ENCODE assay signal across 26 mouse cellular contexts in genomic region chr1:128323026-128323643, GRCm38 (mm10). TPM values are rescaled to one million over a fixed set of nuclear protein-coding genes. Genes with fewer than 3 reads are reported as not detected.
DNase-seq lines count a peak whose midpoint lies in the region; ATAC-seq and TF ChIP-seq lines count a peak whose summit lies in the region.
"Had no signal": no experiment of that assay in that cellular context is flagged by ENCODE, and none has a peak within 500 bp of the region (broad histone marks: within the 10 kb centered on the region; RNA-seq: fewer than 3 reads in every experiment).

No protein-coding gene starts in this region.

- TF ChIP-seq POLR2A in thymus, adult 2 months (IDR thresholded peaks at IDR 0.05; ENCODE audit: control insufficient read depth, extremely low read depth, insufficient read depth, low read length, poor library complexity) = no peak

- ATAC-seq in kidney, embryonic 16.5 days (ENCODE audit: low FRiP score, low TSS enrichment) = 0 out of 2 replicates have a peak, but pooled peaks have one; percentile 46
- peak; percentile 91 for ATAC-seq in intestine, embryonic 15.5 days
- ATAC-seq in liver, embryonic 16.5 days (ENCODE audit: low read depth) = peak; percentile 28; the same call in 1 of the 2 replicates
- peak; percentile 55; the same call in 1 of the 2 replicates for ATAC-seq in neutrophil, adult 5-6 weeks (ENCODE audit: extremely low read depth, insufficient number of reproducible peaks, low FRiP score, poor library complexity, severe bottlenecking)
- ATAC-seq: forebrain, embryonic 13.5 days; midbrain, embryonic 13.5 days had no signal

- intact Hi-C loops in left cerebral cortex, postnatal 10 days (cut with DNase I) = no loop called here

- no peaks in the 10 kb centered on the region for H3K4me1 ChIP-seq in kidney, embryonic 16.5 days (ENCODE audit: insufficient read depth, low read length)
- no peaks in the 10 kb centered on the region for H3K4me1 ChIP-seq in intestine, embryonic 15.5 days (replicated peaks)
- peaks cover 4% of the 10 kb centered on the region; the same call in 1 of the 2 replicates for H3K4me1 ChIP-seq in liver, embryonic 16.5 days (ENCODE audit: control insufficient read depth, low read depth, low read length)
- 0 out of 2 replicates have a peak, but pooled peaks cover 2% of the 10 kb centered on the region for H3K4me1 ChIP-seq in thymus, adult 2 months (replicated peaks; ENCODE audit: control insufficient read depth, insufficient read depth, low read length)
- H3K4me1 ChIP-seq: embryonic facial prominence, embryonic 12.5 days; forebrain, embryonic 13.5 days; hindbrain, embryonic 13.5 days; limb, embryonic 13.5 days; lung, embryonic 15.5 days; midbrain, embryonic 13.5 days; neural tube, embryonic 13.5 days had no signal

- no peak overlapping the region for H3K9ac ChIP-seq in kidney, embryonic 16.5 days (replicated peaks; ENCODE audit: low read length)
- no peak overlapping the region for H3K9ac ChIP-seq in intestine, embryonic 15.5 days
- H3K9ac ChIP-seq in liver, embryonic 16.5 days (ENCODE audit: low read depth, low read length) = no peak overlapping the region
- H3K9ac ChIP-seq: embryonic facial prominence, embryonic 12.5 days; forebrain, embryonic 13.5 days; hindbrain, embryonic 13.5 days; limb, embryonic 13.5 days; lung, embryonic 15.5 days; midbrain, embryonic 13.5 days; neural tube, embryonic 13.5 days had no signal

- H3K36me3 ChIP-seq in kidney, embryonic 16.5 days (ENCODE audit: insufficient read depth, low read length) = peaks cover 14% of the 10 kb centered on the region
- H3K36me3 ChIP-seq in intestine, embryonic 15.5 days = no peaks in the 10 kb centered on the region
- H3K36me3 ChIP-seq in liver, embryonic 16.5 days (ENCODE audit: control insufficient read depth, insufficient read depth) = no peaks in the 10 kb centered on the region
- no peaks in the 10 kb centered on the region for H3K36me3 ChIP-seq in thymus, adult 2 months (ENCODE audit: control insufficient read depth, insufficient read depth, low read length)
- H3K36me3 ChIP-seq: neural tube, embryonic 13.5 days had no signal

- no peaks in the 10 kb centered on the region for H3K27me3 ChIP-seq in kidney, embryonic 16.5 days (ENCODE audit: insufficient read depth, low read length)
- H3K27me3 ChIP-seq in intestine, embryonic 15.5 days (replicated peaks) = no peaks in the 10 kb centered on the region
- no peaks in the 10 kb centered on the region for H3K27me3 ChIP-seq in liver, embryonic 16.5 days (ENCODE audit: control insufficient read depth, insufficient read depth, low read depth, low read length)
- no peaks in the 10 kb centered on the region for H3K27me3 ChIP-seq in thymus, adult 2 months (ENCODE audit: control insufficient read depth, insufficient read depth, low read length)
- H3K27me3 ChIP-seq: CH12.LX; embryonic facial prominence, embryonic 12.5 days; forebrain, embryonic 13.5 days; hindbrain, embryonic 13.5 days; limb, embryonic 13.5 days; lung, embryonic 15.5 days; midbrain, embryonic 13.5 days; neural tube, embryonic 13.5 days had no signal

- no peak for TF ChIP-seq CTCF in thymus, adult 2 months (IDR thresholded peaks at IDR 0.05; ENCODE audit: borderline replicate concordance, control insufficient read depth, extremely low read depth, insufficient read depth, low read length, poor library complexity)

- 83% methylated on average over 8 of the region's 8 CpGs for WGBS in kidney, embryonic 16.5 days
- 76% methylated on average over 8 of the region's 8 CpGs for WGBS in intestine, embryonic 15.5 days
- WGBS in liver, embryonic 16.5 days (ENCODE audit: insufficient replicate concordance) = 48% methylated on average over 8 of the region's 8 CpGs
- 56% methylated on average over 8 of the region's 8 CpGs for WGBS in thymus, adult 2 months

- no peak overlapping the region for H3K4me2 ChIP-seq in kidney, embryonic 16.5 days (replicated peaks; ENCODE audit: low read depth, low read length)
- H3K4me2 ChIP-seq in intestine, embryonic 15.5 days (replicated peaks) = no peak overlapping the region
- no peak overlapping the region for H3K4me2 ChIP-seq in liver, embryonic 16.5 days (ENCODE audit: low read depth, low read length)
- H3K4me2 ChIP-seq: embryonic facial prominence, embryonic 12.5 days; forebrain, embryonic 13.5 days; heart, embryonic 11.5 days; hindbrain, embryonic 13.5 days; limb, embryonic 13.5 days; lung, embryonic 15.5 days; midbrain, embryonic 13.5 days; neural tube, embryonic 13.5 days had no signal

- H3K27ac ChIP-seq in kidney, embryonic 16.5 days (ENCODE audit: low read length) = no peak overlapping the region
- no peak overlapping the region for H3K27ac ChIP-seq in intestine, embryonic 15.5 days
- H3K27ac ChIP-seq in liver, embryonic 16.5 days (ENCODE audit: low read length) = no peak overlapping the region
- H3K27ac ChIP-seq in thymus, adult 2 months (ENCODE audit: control insufficient read depth, insufficient read depth, low read length) = no peak overlapping the region
- H3K27ac ChIP-seq: embryonic facial prominence, embryonic 12.5 days; forebrain, embryonic 13.5 days; hindbrain, embryonic 13.5 days; limb, embryonic 13.5 days; lung, embryonic 15.5 days; midbrain, embryonic 13.5 days; neural tube, embryonic 13.5 days had no signal

- DNase-seq in kidney, adult 9 months = no peak
- no peak for DNase-seq in testis, postnatal 14 days (ENCODE audit: low spot score)
- no peak for DNase-seq in left cerebral cortex, postnatal 10 days (ENCODE audit: extremely low spot score in 1 of 2, low spot score in 2 of 2)
- no peak for DNase-seq in thymus, adult 2 months
- DNase-seq: adrenal gland, postnatal 36 days; cerebellum, adult 2 months; heart, postnatal 10 days; kidney, adult 18-20 months; lung, postnatal 4 days; spleen, adult 18-20 months; thymus, adult 18-20 months had no signal

- H3K4me3 ChIP-seq in kidney, embryonic 16.5 days (ENCODE audit: low read length) = no peak overlapping the region
- H3K4me3 ChIP-seq in intestine, embryonic 15.5 days (replicated peaks) = no peak overlapping the region
- H3K4me3 ChIP-seq in liver, embryonic 16.5 days (ENCODE audit: low read depth, low read length) = no peak overlapping the region
- H3K4me3 ChIP-seq in thymus, adult 2 months (ENCODE audit: control insufficient read depth, insufficient read depth, low read length) = no peak overlapping the region
- H3K4me3 ChIP-seq: embryonic facial prominence, embryonic 12.5 days; erythroblast, embryonic 14.5 days; forebrain, embryonic 13.5 days; hindbrain, embryonic 13.5 days; limb, embryonic 13.5 days; lung, embryonic 15.5 days; midbrain, embryonic 13.5 days; neural tube, embryonic 13.5 days had no signal

- no peaks in the 10 kb centered on the region for H3K9me3 ChIP-seq in kidney, embryonic 16.5 days (ENCODE audit: low read length)
- H3K9me3 ChIP-seq in intestine, embryonic 15.5 days = no peaks in the 10 kb centered on the region
- no peaks in the 10 kb centered on the region for H3K9me3 ChIP-seq in liver, embryonic 16.5 days (replicated peaks; ENCODE audit: control insufficient read depth, low read length)
- H3K9me3 ChIP-seq: embryonic facial prominence, embryonic 12.5 days; forebrain, embryonic 13.5 days; hindbrain, embryonic 13.5 days; limb, embryonic 13.5 days; lung, embryonic 15.5 days; midbrain, embryonic 13.5 days; neural tube, embryonic 13.5 days had no signal

RNA-seq across cellular contexts. Expression of gene Lct, which starts 5.0 kb away (rescaled TPM):
- polyA plus RNA-seq in kidney, embryonic 16.5 days (2015; fragmentation: Nextera tagmentation; extraction: Ambion mirVana) = 0.10 and 0.11 TPM in 2 replicates
- 19.6 and 25.1 TPM in 2 replicates for polyA plus RNA-seq in intestine, embryonic 15.5 days (2015; fragmentation: Nextera tagmentation; extraction: Ambion mirVana)
- polyA plus RNA-seq in liver, embryonic 16.5 days (2015; fragmentation: Nextera tagmentation; extraction: Ambion mirVana) = 0.06 and 0.71 TPM in 2 replicates
- total RNA-seq in neutrophil, adult 5-6 weeks (2017) = 0.12 TPM in 2 replicates
- total RNA-seq in left cerebral cortex, postnatal 10 days (2021) = 1 to 10 TPM; 5.4 to 6.1 TPM
- 0.15 and 0.19 TPM in 2 replicates for polyA plus RNA-seq in thymus, adult 2 months (2012; rRNA removed)
- total RNA-seq: gastrocnemius, adult 18-20 months had no signal
- polyA plus RNA-seq: erythroblast, embryonic 14.5 days; heart, embryonic 11.5 days had no signal

RNA-seq across cellular contexts. Expression of gene Mcm6, which starts 36.3 kb away (rescaled TPM):
- 255 and 261 TPM in 2 replicates for polyA plus RNA-seq in kidney, embryonic 16.5 days (2015; fragmentation: Nextera tagmentation; extraction: Ambion mirVana)
- 243 and 257 TPM in 2 replicates for polyA plus RNA-seq in intestine, embryonic 15.5 days (2015; fragmentation: Nextera tagmentation; extraction: Ambion mirVana)
- 192 and 200 TPM in 2 replicates for polyA plus RNA-seq in liver, embryonic 16.5 days (2015; fragmentation: Nextera tagmentation; extraction: Ambion mirVana)
- total RNA-seq in neutrophil, adult 5-6 weeks (2017) = 29.6 and 31.3 TPM in 2 replicates
- total RNA-seq in left cerebral cortex, postnatal 10 days (2021) = 10 to 100 TPM; 14.6 to 15.6 TPM
- 76.2 and 96.6 TPM in 2 replicates for polyA plus RNA-seq in thymus, adult 2 months (2012; rRNA removed)

Comparison
In these comparisons a context has a peak if more than half of its experiments do, and no peak if none do; other contexts are left out.
1. ATAC-seq: peak in every context shown above with its lines; median percentile 91 in intestine, embryonic 15.5 days; 55 in neutrophil, adult 5-6 weeks; 46 in kidney, embryonic 16.5 days; 28 in liver, embryonic 16.5 days.
2. RNA of gene Lct, which starts 5.0 kb away (polyA plus RNA-seq): 19.6 to 25.1 TPM in intestine, embryonic 15.5 days; 0.06 to 0.71 TPM in liver, embryonic 16.5 days, 0.15 to 0.19 TPM in thymus, adult 2 months and 0.10 to 0.11 TPM in kidney, embryonic 16.5 days; every median in the first group is over 10 times any median in the second.